Mouse (Mus musculus) adrenal gland, adult (tissue): Measurements from ENCODE around the gene Trim30c.
"Not testable (repeated sequence)": the region's sequence is repeated elsewhere in the genome, so short reads cannot be mapped to it uniquely, and the experiment has no call there.

Source experiments
- DNase-seq, 2 experiments: peaks; one replicate each; pipeline ENCODE4 v3.0.0; 2022 to 2023; ENCODE audit warnings: low spot score in 1 of 2; ENCODE audit not compliant: inconsistent age in 2 of 2

The Trim30c gene

DNA sequence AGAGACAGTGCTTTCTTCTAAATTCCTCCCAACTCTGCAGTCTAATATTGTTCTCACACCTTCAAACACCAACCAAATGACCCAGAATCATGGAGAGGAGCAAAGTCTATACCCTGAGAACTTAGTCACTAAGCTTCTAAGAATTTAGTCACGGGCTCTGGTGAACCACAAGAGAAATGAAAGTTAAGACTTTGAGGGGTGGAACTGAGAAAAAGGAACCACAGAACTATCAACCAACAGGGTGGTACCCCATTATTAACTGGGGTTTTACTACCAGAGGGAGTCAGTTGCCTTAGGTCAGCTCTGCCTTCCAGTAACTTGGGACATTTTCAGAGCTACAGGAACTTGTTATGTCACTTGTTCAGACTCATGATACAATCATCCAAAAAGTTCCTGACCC, at the start of gene Trim30c:
Gene Trim30c, minus strand, starts transcription at position 140 of the 400 bp plus-strand sequence.
- no peak for DNase-seq

DNA sequence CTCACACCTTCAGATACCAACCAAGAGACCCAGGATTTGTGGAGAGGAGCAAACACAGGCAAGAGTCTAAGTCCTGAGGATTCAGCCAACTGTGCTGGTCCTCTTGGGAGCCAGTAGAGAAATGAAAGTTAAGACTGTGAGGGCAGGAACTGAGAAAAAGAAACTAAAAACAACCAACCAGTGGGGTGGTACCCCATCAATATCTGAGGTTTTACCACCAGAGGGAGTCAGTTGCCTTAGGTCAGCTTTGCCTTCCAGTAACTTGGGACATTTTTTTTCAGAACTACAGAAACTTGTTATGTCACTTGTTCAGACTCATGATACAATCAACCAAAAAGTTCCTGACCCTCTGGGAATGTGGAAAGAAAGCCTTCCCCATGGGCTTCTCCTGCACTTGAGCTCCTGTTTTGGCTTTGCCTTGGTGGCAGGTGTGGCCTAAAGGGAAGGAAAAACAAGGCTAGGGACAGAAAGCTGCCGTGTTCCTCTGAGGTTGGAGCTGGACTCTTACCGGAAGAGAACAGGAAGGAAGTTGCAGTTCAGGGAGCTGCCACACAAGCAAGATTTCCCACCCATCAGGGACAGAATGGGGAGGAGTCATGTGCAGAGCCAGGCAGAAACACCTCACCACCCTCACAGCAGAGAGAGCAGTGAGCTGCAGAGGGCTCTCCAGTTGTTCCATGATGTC, 45.5 kb upstream of the Trim30c start:
- peak; percentile 33 to 77 for DNase-seq

DNA sequence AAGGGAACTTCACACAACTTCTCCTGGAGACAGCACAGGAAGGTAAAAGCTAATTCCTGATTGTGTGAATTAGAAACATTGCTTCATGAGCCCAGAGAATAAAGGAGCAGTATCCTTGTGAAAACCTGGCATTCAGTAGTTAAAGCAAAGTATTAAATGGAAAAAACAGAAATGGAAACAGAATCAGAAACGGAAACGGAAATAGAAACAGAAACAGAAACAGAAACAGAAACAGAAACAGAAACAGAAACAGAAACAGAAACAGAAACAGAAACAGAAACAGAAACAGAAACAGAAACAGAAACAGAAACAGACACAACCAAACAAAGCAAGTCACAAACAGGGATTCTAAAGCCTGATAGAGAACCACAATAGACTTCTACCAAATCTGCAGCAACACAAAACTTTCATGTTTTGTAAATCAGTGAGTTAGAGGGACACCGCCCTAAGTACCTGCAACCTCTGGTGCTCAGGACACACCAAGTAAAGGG, 3.9 kb upstream of the Trim30c start:
- no peak for DNase-seq

DNA sequence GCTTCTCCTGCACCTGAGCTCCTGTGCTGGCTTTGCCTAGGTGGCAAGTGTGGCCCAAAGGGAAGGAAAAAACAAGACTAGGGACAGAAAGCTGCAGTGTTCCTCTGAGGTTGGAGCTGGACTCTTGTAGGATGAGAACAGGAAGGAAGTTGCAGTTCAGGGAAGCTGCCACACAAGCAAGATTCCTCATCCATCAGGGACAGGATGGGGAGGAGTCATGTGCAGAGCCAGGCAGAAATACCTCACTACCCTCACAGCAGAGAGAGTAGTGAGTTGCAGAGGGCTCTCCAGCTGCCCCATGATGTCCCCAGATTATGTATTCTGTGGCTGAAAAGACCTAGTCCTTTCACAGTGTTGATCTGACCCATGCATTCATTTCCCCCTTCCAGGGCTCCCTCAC, 503 bp upstream of the Trim30c start:
- DNase-seq: peak; percentile 5 to 30

DNA sequence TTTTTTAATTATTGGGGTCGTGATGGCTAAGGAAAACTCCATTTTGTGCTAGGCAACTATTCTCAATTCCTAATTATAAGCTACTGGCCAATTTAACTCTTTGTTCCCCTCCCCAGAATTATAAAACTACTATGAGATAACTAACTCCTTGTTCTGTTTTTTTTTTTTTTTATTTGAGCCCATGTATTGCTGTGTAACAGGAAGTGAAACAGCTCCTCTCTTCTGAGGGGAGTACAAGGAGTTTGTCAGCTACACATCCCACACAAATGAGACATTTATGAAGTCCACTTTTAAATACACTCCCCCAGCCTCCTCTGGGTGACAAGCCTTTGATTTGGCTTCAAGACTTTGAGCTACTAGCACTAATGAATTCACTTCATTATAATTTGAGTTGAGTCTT, 2.1 kb downstream of the Trim30c start:
- no peak for DNase-seq

DNA sequence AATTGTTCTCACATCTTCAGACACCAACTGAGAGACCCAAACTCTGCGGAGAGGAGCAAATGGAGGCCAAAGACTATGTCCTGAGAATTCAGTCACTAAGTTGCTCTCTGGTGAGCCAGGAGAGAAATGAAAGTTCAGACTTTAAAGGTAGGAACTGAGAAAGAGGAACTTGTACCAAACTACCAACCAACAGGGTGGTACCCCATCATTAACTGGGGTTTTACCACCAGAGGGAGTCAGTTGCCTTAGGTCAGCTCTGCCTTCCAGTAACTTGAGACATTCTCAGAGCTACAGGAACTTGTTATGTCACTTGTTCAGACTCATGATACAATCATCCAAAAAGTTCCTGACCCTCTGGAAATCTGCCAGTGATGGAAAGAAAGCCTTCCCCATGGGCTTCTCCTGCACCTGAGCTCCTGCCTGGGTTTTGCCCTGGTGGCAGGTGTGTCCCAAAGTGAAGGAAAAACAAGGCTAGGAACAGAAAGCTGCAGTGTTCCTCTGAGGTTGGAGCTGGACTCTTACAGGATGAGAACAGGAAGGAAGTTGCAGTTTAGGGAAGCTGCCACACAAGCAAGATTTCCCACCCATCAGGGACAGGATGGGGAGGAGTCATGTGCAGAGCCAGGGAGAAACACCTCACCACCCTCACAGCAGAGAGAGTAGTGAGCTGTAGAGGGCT, 30.8 kb downstream of the Trim30c start, which contains the start of gene Trim30b:
Gene Trim30b, minus strand, starts transcription at position 149 of the 679 bp plus-strand sequence.
- DNase-seq: peak; percentile 11 to 59

DNA sequence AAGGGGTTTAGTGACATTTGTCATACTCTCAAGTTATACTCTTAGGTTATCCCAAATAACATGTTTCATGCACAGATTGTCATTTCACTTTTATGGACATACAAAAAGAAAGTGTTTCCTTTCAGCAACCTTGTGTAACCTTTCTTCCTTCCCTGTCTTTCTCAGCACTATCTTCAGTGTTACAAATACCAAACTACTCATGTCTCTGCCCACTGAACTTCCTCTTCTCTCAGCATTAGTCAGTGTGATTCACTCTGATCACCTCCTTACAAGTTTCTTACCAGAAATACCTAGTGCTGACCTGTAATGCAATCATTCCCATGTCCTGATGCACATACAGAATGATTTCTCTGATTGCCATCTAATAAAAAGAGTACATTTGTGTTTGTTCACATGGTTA, 34.3 kb downstream of the Trim30c start:
- no peak for DNase-seq

DNA sequence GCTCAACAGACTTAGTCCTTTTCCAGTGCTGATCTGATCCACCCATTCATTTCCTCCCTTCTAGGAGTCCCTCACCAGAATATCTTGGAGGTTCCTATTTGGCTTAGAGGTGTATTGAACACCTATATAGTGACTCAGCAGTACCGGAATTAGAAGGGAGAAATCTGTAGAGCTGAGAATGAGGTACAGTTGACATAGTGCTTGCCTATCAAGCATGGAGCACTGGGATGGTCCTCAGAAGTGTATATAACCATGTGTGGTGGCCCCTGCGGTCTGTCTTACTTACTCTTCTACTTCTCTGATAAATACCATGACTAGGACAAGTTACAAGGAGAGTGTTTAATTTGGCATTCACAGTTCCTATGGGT, 47.1 kb downstream of the Trim30c start:
- no peak for DNase-seq

DNA sequence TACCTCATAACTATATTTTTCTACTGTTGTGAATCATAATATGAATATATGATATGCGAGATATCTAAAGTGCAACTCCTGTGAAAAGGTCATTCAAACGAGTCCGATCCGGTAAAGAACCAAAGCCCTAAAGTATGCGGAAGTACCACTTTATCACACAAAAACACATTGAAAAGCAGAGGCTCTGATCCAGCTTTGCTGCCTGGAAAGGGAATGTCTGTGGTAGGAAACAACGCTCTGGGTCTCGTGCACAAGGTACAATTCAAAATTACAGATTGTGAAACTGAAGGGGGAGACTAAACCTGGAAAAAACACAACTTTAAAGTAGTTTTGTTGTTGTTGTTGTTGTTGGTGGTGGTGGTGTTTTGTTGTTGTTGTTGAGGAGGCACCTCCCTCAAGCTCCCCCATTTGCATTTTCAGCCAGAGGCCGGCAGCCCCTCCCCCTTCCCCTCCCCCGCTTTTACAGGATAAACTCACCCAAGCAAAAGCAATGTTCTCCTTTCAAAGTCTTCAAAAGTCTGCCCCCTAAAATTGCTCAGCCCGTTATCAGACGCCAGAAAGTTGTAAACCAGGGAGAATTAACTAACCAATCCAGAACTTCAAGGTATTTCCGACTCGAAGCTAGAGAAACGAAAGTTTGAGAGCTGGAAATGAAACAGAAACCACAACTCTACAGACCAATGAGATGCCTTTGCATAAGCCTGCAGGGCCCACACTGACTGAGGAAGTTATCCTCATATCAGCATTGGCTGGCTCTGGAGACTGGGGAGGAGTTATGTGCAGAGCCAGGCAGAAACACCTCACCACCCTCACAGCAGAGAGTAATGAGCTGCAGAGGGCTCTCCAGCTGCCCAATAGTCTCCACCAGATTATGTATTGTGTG, 47.7 kb downstream of the Trim30c start, which contains the start of gene Trim12c:
Gene Trim12c, minus strand, starts transcription at position 646 of the 883 bp plus-strand sequence.
- DNase-seq: peak; percentile 82 to 93

DNA sequence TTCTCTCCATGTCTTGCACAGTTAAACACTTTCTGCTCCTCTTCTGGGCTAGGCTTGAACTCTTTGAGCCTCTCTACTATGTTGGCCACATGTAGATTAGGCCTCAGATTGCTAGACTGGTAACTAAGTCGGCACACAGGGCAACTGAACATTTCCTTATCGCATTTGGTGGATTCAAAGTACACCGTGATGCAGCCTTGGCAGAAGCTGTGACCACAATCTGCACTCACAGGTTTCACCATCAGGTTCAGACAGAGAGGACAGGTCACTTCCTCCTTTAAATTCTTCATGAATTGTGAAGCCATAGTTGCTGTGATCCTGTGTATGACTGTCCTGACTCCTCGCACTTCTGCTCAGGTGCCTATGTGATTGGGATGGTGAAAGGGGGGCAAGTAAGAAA, 52.6 kb downstream of the Trim30c start:
- DNase-seq: not testable (repeated sequence)

DNA sequence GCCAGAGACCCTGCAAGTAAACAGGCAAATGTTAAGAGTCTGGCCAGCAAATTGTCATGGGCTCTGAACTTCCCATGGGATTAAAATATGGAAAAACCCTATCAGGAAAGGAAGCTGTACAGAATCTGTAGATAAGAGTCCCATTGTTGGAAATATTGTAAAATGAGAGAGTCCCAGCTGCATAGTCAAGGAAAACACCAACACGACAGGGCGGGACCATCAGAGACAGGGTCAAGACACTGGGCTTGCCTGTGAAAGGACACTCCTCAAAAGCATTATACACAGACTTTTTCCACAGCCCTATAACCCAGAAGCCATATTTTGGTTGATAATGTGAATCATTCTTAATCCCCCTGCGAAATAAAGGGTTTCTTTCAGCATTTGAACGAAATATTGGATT, 59.9 kb downstream of the Trim30c start:
- DNase-seq: not testable (repeated sequence)

DNA sequence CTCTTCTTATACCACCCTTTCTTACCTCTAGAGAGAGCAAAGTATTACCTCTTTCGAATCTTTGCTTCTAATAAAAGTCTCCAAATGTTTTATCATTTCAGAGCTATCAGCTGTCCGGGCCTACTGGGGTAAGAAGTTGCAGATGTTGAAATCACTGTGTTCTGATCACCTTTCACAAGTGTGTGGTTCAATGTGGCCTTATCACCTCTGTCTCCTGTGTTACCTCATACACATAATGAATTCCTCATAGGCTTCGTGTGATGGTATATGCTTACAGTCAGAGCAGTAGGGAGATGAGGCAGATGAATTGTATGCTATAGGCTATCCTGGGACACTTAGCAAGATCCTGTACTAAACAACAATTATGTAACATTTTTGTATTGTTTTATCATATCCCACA, 65.1 kb downstream of the Trim30c start:
- DNase-seq: not testable (repeated sequence)
